Mouse (Mus musculus) embryonic facial prominence, embryonic 14.5 days (tissue): ENCODE data around the gene Elovl5. TPM values are rescaled to one million over a fixed set of nuclear protein-coding genes. Genes with fewer than 3 reads are reported as not detected.

ENCODE experiments used
- polyA plus RNA-seq: library from polyadenylated mRNA; unstranded; fragments of >200 nt; fragmentation: Nextera tagmentation; extraction: Ambion mirVana; gene quantifications from 2 replicates; pipeline ENCODE4 v1.2.1, GENCODE M21; 2014

Elovl5 gene
- polyA plus RNA-seq, 1 experiment from 2014 or later: 74.2 TPM

Other genes starting within 250 kb of the Elovl5 start
- gene Gclc, start 162.8 kb upstream of the Elovl5 start, polyA plus RNA-seq: 16.8 and 17.7 TPM in 2 replicates
- gene Gcm1, start 134.6 kb downstream of the Elovl5 start, polyA plus RNA-seq: 0.08 TPM in 1 of 2 replicates, not detected in the other
- 43.5 and 46.5 TPM in 2 replicates for gene Fbxo9, start 191.7 kb downstream of the Elovl5 start, polyA plus RNA-seq
- gene Ick, start 191.8 kb downstream of the Elovl5 start, polyA plus RNA-seq: 23.4 and 23.6 TPM in 2 replicates